Mouse (Mus musculus) small intestine, adult 2 months (tissue): ENCODE data around the gene Acap3.

ENCODE experiments used
- CTCF ChIP-seq: fragments of 200-500 bp; IDR thresholded peaks from 2 replicates; pipeline ENCODE4 v1.5.1; 2012; ENCODE audit warnings: low read depth, mild to moderate bottlenecking, control low read depth, inconsistent platforms, low read length, moderate library complexity, mixed read lengths; ENCODE audit not compliant: insufficient replicate concordance, insufficient read length; ENCODE audit errors: extremely low read depth
- POLR2A ChIP-seq: fragments of 200-500 bp; IDR thresholded peaks from 2 replicates; pipeline ENCODE4 v1.6.1; 2012; ENCODE audit warnings: low read depth, mild to moderate bottlenecking, control low read depth, inconsistent platforms, low read length, moderate library complexity

GRCm38 (mm10) chr4:155883587-155883986, 8.0 kb upstream of the Acap3 start:
- TF ChIP-seq CTCF (no peak), POLR2A (no peak)
